In genomic region chr12:80567375-80567774, GRCm38 (mm10) we compare ENCODE assay signal across 9 mouse cellular contexts. TPM values are rescaled to one million over a fixed set of nuclear protein-coding genes. Genes with fewer than 3 reads are reported as not detected.
DNase-seq lines count a peak whose midpoint lies in the region; ATAC-seq and TF ChIP-seq lines count a peak whose summit lies in the region.
"Had no signal": no experiment of that assay in that cellular context is flagged by ENCODE, and none has a peak within 500 bp of the region (broad histone marks: within the 10 kb centered on the region; RNA-seq: fewer than 3 reads in every experiment).

No protein-coding gene starts in this region.

- peak; percentile 43 for DNase-seq in cerebellum, adult 11-12 months
- peak; percentile 37 to 45 for DNase-seq in right cerebral cortex, adult 2 months (ENCODE audit: low spot score in 2 of 2)
- no peak for DNase-seq in right cerebral cortex, postnatal 4 days
- peak; percentile 44 to 63 for DNase-seq in left cerebral cortex, postnatal 14 days (ENCODE audit: low spot score in 2 of 2)
- no peak for DNase-seq in stomach, postnatal 0 days (ENCODE audit: low spot score)
- DNase-seq in heart, adult 8-10 months (ENCODE audit: low spot score) = no peak

- H3K4me2 ChIP-seq in stomach, postnatal 0 days (replicated peaks; ENCODE audit: low read depth) = no peak overlapping the region
- no peak overlapping the region for H3K4me2 ChIP-seq in kidney, embryonic 14.5 days (replicated peaks; ENCODE audit: low read depth, low read length)
- H3K4me2 ChIP-seq: liver, embryonic 15.5 days had no signal

- no peak overlapping the region for H3K9ac ChIP-seq in stomach, postnatal 0 days (ENCODE audit: low read length)
- H3K9ac ChIP-seq in kidney, embryonic 14.5 days (ENCODE audit: low read depth, low read length) = no peak overlapping the region
- H3K9ac ChIP-seq: liver, embryonic 15.5 days had no signal

- 21% methylated on average over 3 of the region's 3 CpGs for WGBS in stomach, postnatal 0 days
- 27% methylated on average over 3 of the region's 3 CpGs for WGBS in kidney, embryonic 14.5 days

- peak overlapping the region; percentile 31; the same call in 1 of the 2 replicates for H3K27ac ChIP-seq in stomach, postnatal 0 days (replicated peaks)
- H3K27ac ChIP-seq in kidney, embryonic 14.5 days (ENCODE audit: low read depth, low read length) = no peak overlapping the region
- H3K27ac ChIP-seq: liver, embryonic 15.5 days had no signal

- H3K4me3 ChIP-seq in stomach, postnatal 0 days (ENCODE audit: low read depth, low read length) = no peak overlapping the region
- no peak overlapping the region for H3K4me3 ChIP-seq in kidney, embryonic 14.5 days (ENCODE audit: low read length)
- H3K4me3 ChIP-seq: liver, embryonic 15.5 days had no signal

- no peaks in the 10 kb centered on the region for H3K36me3 ChIP-seq in stomach, postnatal 0 days (ENCODE audit: control insufficient read depth, insufficient read depth, low read length)
- no peaks in the 10 kb centered on the region for H3K36me3 ChIP-seq in kidney, embryonic 14.5 days (ENCODE audit: control insufficient read depth, insufficient read depth, low read length)
- H3K36me3 ChIP-seq: liver, embryonic 15.5 days had no signal

- TF ChIP-seq CTCF in stomach, postnatal 0 days (IDR thresholded peaks at IDR 0.05; ENCODE audit: low read depth) = no peak

- H3K9me3 ChIP-seq in stomach, postnatal 0 days (ENCODE audit: control insufficient read depth, low read length) = no peaks in the 10 kb centered on the region
- H3K9me3 ChIP-seq in kidney, embryonic 14.5 days (ENCODE audit: control insufficient read depth, low read length) = no peaks in the 10 kb centered on the region
- H3K9me3 ChIP-seq: liver, embryonic 15.5 days had no signal

- H3K4me1 ChIP-seq in stomach, postnatal 0 days (replicated peaks; ENCODE audit: control insufficient read depth, insufficient read depth) = 0 out of 2 replicates have a peak, but pooled peaks cover 6% of the 10 kb centered on the region
- no peaks in the 10 kb centered on the region for H3K4me1 ChIP-seq in kidney, embryonic 14.5 days (ENCODE audit: control insufficient read depth, insufficient read depth, low read length)
- H3K4me1 ChIP-seq: liver, embryonic 15.5 days had no signal

- ATAC-seq in cerebellum, adult (ENCODE audit: insufficient number of reproducible peaks, low FRiP score, low TSS enrichment) = no peak
- no peak for ATAC-seq in stomach, postnatal 0 days (ENCODE audit: low FRiP score, low TSS enrichment)
- ATAC-seq in kidney, embryonic 14.5 days (ENCODE audit: low FRiP score, low TSS enrichment) = no peak

- TF ChIP-seq EP300 in stomach, postnatal 0 days (optimal IDR thresholded peaks at IDR 0.05) = no peak

- intact Hi-C loops in left cerebral cortex, postnatal 14 days (cut with DNase I) = loop anchor here (5.0 kb wide), 1 partner anchor 45 kb away; no protein-coding TSS in a partner anchor

- no peaks in the 10 kb centered on the region for H3K27me3 ChIP-seq in stomach, postnatal 0 days (ENCODE audit: control insufficient read depth, insufficient read depth, low read length)
- no peaks in the 10 kb centered on the region for H3K27me3 ChIP-seq in kidney, embryonic 14.5 days (ENCODE audit: control insufficient read depth, insufficient read depth, low read length)
- H3K27me3 ChIP-seq: liver, embryonic 15.5 days had no signal

RNA-seq across cellular contexts. Expression of gene Galnt16, which starts 49.3 kb away (rescaled TPM):
- total RNA-seq in left cerebral cortex, postnatal 14 days (2021) = 10 to 100 TPM; 61.8 to 73.1 TPM
- polyA plus RNA-seq in stomach, postnatal 0 days (2015; fragmentation: Nextera tagmentation; extraction: Ambion mirVana) = 6.1 and 6.3 TPM in 2 replicates
- polyA plus RNA-seq in kidney, embryonic 14.5 days (2014; fragmentation: Nextera tagmentation; extraction: Ambion mirVana) = 3.1 TPM in 2 replicates
- 1 to 10 TPM; 1.2 to 2.3 (median 1.8) TPM for total RNA-seq in heart, adult 8-10 months (2022)

Comparison
In these comparisons a context has a peak if more than half of its experiments do, and no peak if none do; other contexts are left out.
1. DNase-seq: peak in cerebellum, adult 11-12 months (single experiment), right cerebral cortex, adult 2 months (2 of 2) and left cerebral cortex, postnatal 14 days (2 of 2); none in right cerebral cortex, postnatal 4 days (single experiment), stomach, postnatal 0 days (single experiment) and heart, adult 8-10 months (single experiment).
2. RNA of gene Galnt16, which starts 49.3 kb away (total RNA-seq): 61.8 to 73.1 TPM in left cerebral cortex, postnatal 14 days; 1.2 to 2.3 TPM in heart, adult 8-10 months; every median in the first group is over 10 times any median in the second.